Mouse (Mus musculus) limb, embryonic 15.5 days (tissue): ENCODE results near the gene 2510009E07Rik. TPM values are rescaled to one million over a fixed set of nuclear protein-coding genes. Genes with fewer than 3 reads are reported as not detected.

ENCODE experiments used
- ATAC-seq: fragments of 200-750 bp; cut with Nextera tagmentation; 2 replicates; pipeline ENCODE4 v1.8.0; 2017; ENCODE audit warnings: low read depth, moderate TSS enrichment; ENCODE audit not compliant: insufficient number of reproducible peaks, low FRiP score, low TSS enrichment
- H3K27ac ChIP-seq: fragments of 300-500 bp; sonication (generic); 2 replicates; pipeline ENCODE4 v1.5.1; 2015; ENCODE audit warnings: moderate library complexity, mild to moderate bottlenecking, inconsistent platforms
- H3K27me3 ChIP-seq: fragments of 300-500 bp; sonication (generic); 2 replicates; pipeline ENCODE4 v1.6.1; 2015; ENCODE audit warnings: inconsistent platforms
- H3K36me3 ChIP-seq: fragments of 300-500 bp; sonication (generic); 2 replicates; pipeline ENCODE4 v1.6.1; 2015; ENCODE audit warnings: inconsistent platforms
- H3K4me1 ChIP-seq: fragments of 300-500 bp; sonication (generic); 2 replicates; pipeline ENCODE4 v1.6.1; 2015; ENCODE audit warnings: inconsistent platforms
- H3K4me2 ChIP-seq: fragments of 300-500 bp; sonication (generic); 2 replicates; pipeline ENCODE4 v1.6.1; 2015; ENCODE audit warnings: mild to moderate bottlenecking, inconsistent platforms
- H3K4me3 ChIP-seq: fragments of 300-500 bp; sonication (generic); 2 replicates; pipeline ENCODE4 v1.5.1; 2015; ENCODE audit warnings: mild to moderate bottlenecking, inconsistent platforms
- H3K9ac ChIP-seq: fragments of 300-500 bp; sonication (generic); 2 replicates; pipeline ENCODE4 v1.6.1; 2015; ENCODE audit warnings: inconsistent platforms
- H3K9me3 ChIP-seq: fragments of 300-500 bp; sonication (generic); 2 replicates; pipeline ENCODE4 v1.6.1; 2016; ENCODE audit warnings: inconsistent platforms
- WGBS: fragments of 180-500 bp; shearing (Covaris S2); methylation state at CpG from one replicate; pipeline ENCODE4 v1.1.7; 2015; 5-methylcytosine and 5-hydroxymethylcytosine counted together
- polyA plus RNA-seq: library from polyadenylated mRNA; unstranded; fragments of >200 nt; fragmentation: Nextera tagmentation; extraction: Ambion mirVana; gene quantifications from 2 replicates; pipeline ENCODE4 v1.2.1, GENCODE M21; 2015

Gene 2510009E07Rik
- polyA plus RNA-seq, 1 experiment from 2014 or later: 27.3 TPM

DNA sequence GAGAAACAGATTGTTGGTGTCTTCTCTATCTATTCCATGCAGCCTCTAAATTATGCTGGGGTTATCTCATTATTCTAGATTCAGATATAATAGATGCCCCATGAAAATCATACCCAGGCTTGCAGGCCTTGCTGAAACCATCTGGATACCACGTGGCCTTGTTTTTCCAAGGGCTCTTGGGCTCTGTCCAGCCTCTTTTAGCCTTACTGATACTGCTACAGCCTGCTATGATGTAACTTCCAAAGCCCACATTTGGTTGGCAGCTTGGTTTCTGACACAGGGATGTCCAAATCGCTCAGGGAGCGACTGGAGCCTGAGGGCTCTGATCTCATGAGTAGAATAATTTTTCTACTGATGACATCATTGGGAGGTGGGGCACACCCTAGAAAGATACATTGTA, 48.5 kb downstream of the 2510009E07Rik start:
- Histone ChIP-seq H3K4me3 (no peak overlapping the region), H3K9me3 (no peaks in the 10 kb centered on the region), H3K9ac (no peak overlapping the region), H3K36me3 (peaks cover 9% of the 10 kb centered on the region; the same call in 1 of the 2 replicates), H3K27me3 (no peaks in the 10 kb centered on the region), H3K4me2 (no peak overlapping the region), H3K4me1 (peaks cover 22% of the 10 kb centered on the region), H3K27ac (no peak overlapping the region)
- ATAC-seq: no peak
- WGBS: 45% methylated on average over 3 of the region's 3 CpGs

DNA sequence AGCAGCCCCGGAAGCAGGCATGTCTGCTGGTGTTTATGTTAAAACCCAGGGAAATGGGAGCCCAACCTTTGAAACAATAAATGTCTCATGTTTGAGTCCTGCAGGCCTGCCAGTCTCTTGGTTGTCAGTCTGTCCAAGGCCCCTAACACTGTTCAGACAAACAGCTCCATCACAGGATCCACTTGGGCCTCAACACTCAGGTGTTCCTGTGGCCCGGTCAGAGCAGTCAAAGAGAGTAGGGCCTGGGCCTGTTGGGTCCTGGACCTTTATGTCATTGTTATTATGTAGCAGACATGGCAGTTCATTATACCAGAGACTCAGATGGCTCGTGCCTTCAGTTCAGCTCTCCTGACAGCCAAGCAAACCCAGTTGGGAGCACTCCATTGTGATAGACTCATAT, 49.9 kb downstream of the 2510009E07Rik start:
- Histone ChIP-seq H3K9ac (no peak overlapping the region), H3K4me2 (no peak overlapping the region), H3K27me3 (no peaks in the 10 kb centered on the region), H3K4me3 (no peak overlapping the region), H3K27ac (peak overlapping the region; percentile 79; the same call in 1 of the 2 replicates), H3K36me3 (peaks cover 9% of the 10 kb centered on the region; the same call in 1 of the 2 replicates), H3K9me3 (no peaks in the 10 kb centered on the region), H3K4me1 (peaks cover 25% of the 10 kb centered on the region)
- WGBS: 71% methylated on average over 3 of the region's 3 CpGs
- no peak for ATAC-seq

DNA sequence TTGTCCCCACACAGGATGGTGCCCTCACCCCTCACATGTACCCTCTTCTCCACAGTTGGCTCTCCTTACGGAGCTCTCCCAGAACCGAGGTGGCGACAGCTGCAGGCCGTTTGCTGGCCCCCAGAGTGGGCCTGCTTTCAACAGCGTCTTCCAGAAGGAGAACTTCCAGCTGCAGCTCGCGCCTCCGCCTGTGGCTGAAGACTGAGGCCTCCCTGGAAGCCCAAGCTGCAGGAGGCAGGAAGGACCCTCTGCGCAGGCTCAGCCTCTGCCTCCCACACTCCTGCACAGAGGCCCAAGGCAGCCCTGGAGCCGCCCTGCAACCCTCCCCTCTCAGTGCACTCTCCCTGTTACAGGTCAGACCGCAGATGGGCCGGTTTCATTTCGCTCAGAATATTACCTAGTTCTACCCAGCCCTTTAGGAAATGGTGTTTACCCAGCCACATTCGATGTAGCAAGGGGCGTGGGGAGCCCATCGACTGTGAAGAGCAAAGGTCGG, 50.4 kb downstream of the 2510009E07Rik start:
- Histone ChIP-seq H3K9me3 (no peaks in the 10 kb centered on the region), H3K27me3 (no peaks in the 10 kb centered on the region), H3K27ac (peak overlapping the region; percentile 79), H3K4me3 (no peak overlapping the region), H3K4me1 (peaks cover 25% of the 10 kb centered on the region), H3K4me2 (peak overlapping the region; percentile 2; the same call in 1 of the 2 replicates), H3K9ac (0 out of 2 replicates have a peak overlapping the region, but pooled peaks have one; percentile 27), H3K36me3 (peaks cover 7% of the 10 kb centered on the region; the same call in 1 of the 2 replicates)
- WGBS: 37% methylated on average over 17 of the region's 17 CpGs
- peak; percentile 66 for ATAC-seq

- H3K4me1 ChIP-seq: peaks cover 25% of the 10 kb centered on the region
- H3K36me3 ChIP-seq: peaks cover 5% of the 10 kb centered on the region; the same call in 1 of the 2 replicates
- H3K4me3 ChIP-seq: no peak overlapping the region
- no peak; the same call in none of the 2 replicates for ATAC-seq
- H3K9ac ChIP-seq: no peak overlapping the region
- H3K4me2 ChIP-seq: peak overlapping the region; percentile 2; the same call in 1 of the 2 replicates
- no peaks in the 10 kb centered on the region for H3K27me3 ChIP-seq
- WGBS: 60% methylated on average over 2 of the region's 2 CpGs
- H3K27ac ChIP-seq: peak overlapping the region; percentile 79
- H3K9me3 ChIP-seq: no peaks in the 10 kb centered on the region
Measured at GRCm38 (mm10) chr16:21643621-21644041, 50.8 kb downstream of the 2510009E07Rik start.

DNA sequence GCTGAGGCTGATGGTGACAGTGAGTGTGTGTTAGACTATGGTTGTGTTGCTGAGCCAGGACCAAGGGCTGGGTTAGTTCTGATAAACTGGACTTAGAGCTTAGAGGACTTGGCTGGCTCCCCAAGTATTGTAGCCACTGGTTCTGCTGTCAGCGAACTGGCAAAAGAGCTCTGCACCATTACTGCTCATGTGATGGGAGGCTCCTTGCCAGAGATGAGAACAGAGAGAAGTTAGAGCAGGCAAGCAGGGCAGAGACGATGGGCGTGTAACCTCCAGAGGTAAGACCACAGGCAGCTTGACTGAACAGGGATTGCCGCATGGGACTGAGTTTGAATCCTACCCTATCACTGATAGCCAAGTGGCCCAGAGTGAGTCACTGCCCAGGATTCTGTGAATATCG, 51.6 kb downstream of the 2510009E07Rik start:
- Histone ChIP-seq H3K4me1 (peaks cover 25% of the 10 kb centered on the region), H3K4me3 (no peak overlapping the region), H3K4me2 (no peak overlapping the region), H3K36me3 (peaks cover 2% of the 10 kb centered on the region; the same call in 1 of the 2 replicates), H3K9ac (no peak overlapping the region), H3K9me3 (no peaks in the 10 kb centered on the region), H3K27ac (peak overlapping the region; percentile 79; the same call in 1 of the 2 replicates), H3K27me3 (no peaks in the 10 kb centered on the region)
- no peak for ATAC-seq
- WGBS: 93% methylated on average over 5 of the region's 5 CpGs

DNA sequence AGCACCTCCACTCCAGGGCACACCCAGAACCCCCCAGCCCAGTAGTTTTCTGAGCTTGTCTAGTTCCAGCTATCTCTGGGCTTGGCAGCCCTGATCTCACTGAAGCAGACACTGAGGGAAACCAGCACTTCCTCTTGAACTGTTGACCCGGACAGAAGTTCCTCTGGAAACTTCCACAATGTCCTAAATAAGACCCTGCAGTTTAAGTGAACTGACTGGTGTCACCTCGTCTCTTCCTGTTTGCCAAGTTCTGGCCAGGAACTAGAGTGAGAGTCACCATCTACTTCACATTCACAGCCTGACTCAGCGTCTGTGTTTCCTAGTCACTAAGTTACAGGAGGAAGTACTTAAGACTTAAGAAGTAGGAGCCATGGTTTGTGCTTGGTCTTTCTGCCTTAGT, 52.5 kb downstream of the 2510009E07Rik start:
- WGBS: 77% methylated on average over 3 of the region's 3 CpGs
- H3K27ac ChIP-seq: peak overlapping the region; percentile 5; the same call in 1 of the 2 replicates
- ATAC-seq: no peak
- H3K4me1 ChIP-seq: peaks cover 25% of the 10 kb centered on the region
- no peak overlapping the region for H3K4me2 ChIP-seq
- no peaks in the 10 kb centered on the region for H3K9me3 ChIP-seq
- no peak overlapping the region for H3K4me3 ChIP-seq
- H3K27me3 ChIP-seq: no peaks in the 10 kb centered on the region
- no peak overlapping the region for H3K9ac ChIP-seq
- no peaks in the 10 kb centered on the region for H3K36me3 ChIP-seq

DNA sequence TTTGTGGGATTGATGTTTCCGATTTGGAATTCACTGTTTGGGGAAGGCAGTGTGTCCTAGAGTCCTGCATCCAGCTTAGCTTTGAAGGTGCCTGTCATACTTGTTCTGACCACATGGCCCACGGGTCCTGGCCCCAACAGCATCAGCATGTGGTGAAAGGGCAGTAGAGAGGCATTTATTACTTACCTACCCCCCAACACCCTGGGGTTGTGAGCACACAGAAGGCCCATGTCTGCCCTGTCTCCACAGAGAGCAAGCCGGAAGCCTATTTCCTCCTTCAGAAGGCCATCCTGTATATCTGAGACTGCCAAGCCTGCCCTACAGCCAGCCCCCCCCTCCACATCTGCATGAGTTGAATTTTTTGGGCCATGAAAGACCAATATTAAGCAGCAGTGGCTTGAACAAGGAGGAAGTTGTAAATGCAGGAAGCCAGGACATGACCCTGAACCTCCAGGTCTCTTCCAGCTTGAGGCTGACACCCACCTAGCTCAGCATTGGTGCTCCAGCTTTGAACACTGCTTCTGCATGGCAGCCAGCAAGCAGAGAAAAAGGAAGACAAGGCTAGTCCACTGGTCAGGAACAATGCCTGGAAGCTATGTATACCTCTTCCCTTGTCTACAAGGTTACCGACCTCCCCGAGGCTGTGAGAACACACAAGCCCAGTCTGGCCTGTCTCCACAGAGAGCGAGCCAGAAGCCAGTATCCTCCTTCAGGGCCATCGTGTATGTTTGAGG, 53.5 kb downstream of the 2510009E07Rik start:
- no peaks in the 10 kb centered on the region for H3K27me3 ChIP-seq
- H3K4me3 ChIP-seq: no peak overlapping the region
- H3K4me1 ChIP-seq: peaks cover 20% of the 10 kb centered on the region
- 76% methylated on average over 7 of the region's 7 CpGs for WGBS
- H3K9me3 ChIP-seq: no peaks in the 10 kb centered on the region
- no peak overlapping the region for H3K9ac ChIP-seq
- ATAC-seq: no peak
- no peak overlapping the region for H3K27ac ChIP-seq
- no peak overlapping the region for H3K4me2 ChIP-seq
- H3K36me3 ChIP-seq: no peaks in the 10 kb centered on the region

DNA sequence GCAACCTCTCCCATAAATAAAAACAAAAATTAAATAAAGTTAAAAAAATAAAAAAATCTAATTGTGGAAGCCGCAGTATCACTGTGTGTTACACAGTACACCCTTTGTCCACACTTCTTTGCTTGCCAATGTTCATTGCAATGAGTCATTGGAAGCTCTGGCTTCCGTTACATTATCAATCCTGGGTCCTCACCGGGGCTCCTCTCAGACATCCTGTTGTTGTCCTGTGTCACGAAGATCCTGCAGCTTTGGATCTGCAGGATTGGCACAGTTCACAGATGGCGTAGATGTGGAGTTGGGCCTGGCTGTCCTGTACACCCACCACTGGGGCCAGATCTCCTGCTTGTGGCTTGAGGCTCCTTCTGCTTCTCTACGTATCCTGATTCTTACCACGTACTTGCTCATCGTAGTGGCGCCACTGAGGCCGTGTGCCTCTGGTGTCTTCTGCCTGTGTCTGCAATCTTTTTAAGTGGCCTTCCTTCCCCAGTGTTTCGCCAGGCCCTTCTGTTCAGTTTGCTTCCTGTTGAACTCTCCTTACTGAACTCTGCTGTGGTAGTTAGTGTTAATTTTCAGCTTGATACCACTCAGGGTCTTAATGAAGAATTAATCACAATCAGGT, 57.2 kb downstream of the 2510009E07Rik start:
- Histone ChIP-seq H3K9ac (no peak overlapping the region), H3K4me2 (no peak overlapping the region), H3K4me3 (no peak overlapping the region), H3K36me3 (no peaks in the 10 kb centered on the region), H3K27me3 (no peaks in the 10 kb centered on the region), H3K27ac (no peak overlapping the region), H3K4me1 (0 out of 2 replicates have a peak, but pooled peaks cover 3% of the 10 kb centered on the region), H3K9me3 (no peaks in the 10 kb centered on the region)
- 81% methylated on average over 11 of the region's 11 CpGs for WGBS
- no peak for ATAC-seq

DNA sequence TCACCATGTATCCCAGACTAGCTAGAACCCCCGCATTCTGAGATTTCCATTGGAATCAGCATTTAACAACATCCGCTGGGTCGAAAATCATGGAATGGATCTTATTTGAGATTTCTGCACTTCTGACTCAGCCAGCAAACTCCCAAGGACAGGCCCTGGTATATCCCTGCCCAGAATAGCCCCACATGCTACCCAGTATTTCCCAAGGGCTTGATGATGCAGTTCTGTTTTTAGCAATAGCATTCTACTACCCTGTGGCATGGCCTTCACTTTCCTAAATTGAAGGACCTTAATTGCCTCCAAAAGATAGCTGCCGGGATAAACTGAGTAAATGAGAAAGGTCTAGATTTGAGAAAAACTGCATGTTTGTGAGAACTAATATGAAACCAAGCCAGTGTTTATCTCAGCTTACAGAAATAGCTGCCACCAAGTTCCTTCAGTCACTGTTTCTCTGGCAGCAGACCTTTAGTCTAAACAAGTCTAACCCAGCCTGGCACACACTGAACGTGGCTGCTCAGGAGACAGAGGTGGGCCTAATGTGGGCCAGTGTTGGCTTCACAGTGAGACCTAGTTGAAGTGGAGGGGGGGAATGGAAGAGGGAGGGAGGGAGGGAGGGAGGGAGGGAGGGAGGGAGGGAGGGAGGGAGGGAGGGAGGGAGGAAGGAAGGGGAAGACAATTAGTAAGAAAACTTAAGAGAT, 58.2 kb downstream of the 2510009E07Rik start:
- H3K27me3 ChIP-seq: no peaks in the 10 kb centered on the region
- H3K36me3 ChIP-seq: no peaks in the 10 kb centered on the region
- 0 out of 2 replicates have a peak, but pooled peaks cover 3% of the 10 kb centered on the region for H3K4me1 ChIP-seq
- 79% methylated on average over 5 of the region's 5 CpGs for WGBS
- H3K9ac ChIP-seq: no peak overlapping the region
- H3K27ac ChIP-seq: no peak overlapping the region
- no peak overlapping the region for H3K4me3 ChIP-seq
- ATAC-seq: no peak
- no peaks in the 10 kb centered on the region for H3K9me3 ChIP-seq
- no peak overlapping the region for H3K4me2 ChIP-seq

DNA sequence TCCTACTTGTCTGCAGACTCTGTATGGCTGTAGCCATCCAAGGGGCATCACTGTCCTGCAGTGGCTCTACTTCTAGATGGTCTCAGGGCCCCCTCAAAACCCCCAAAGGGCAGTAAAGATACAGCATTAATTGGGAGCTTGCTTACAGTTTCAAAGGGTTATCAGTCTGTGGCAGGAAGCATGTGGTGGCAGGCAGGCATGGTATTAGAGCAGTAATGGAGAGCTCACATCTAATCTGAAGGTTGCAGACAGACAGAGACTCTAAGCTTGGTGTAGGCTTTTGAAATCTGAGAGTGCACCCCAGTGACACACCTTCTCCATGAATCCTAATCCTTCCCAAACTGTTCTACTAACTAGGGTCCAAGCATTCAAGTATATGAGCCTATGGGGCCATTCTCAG, 60.0 kb downstream of the 2510009E07Rik start:
- Histone ChIP-seq H3K27me3 (no peaks in the 10 kb centered on the region), H3K9me3 (no peaks in the 10 kb centered on the region), H3K36me3 (no peaks in the 10 kb centered on the region), H3K9ac (no peak overlapping the region), H3K4me3 (no peak overlapping the region), H3K4me2 (no peak overlapping the region), H3K4me1 (no peaks in the 10 kb centered on the region), H3K27ac (no peak overlapping the region)
- ATAC-seq: no peak

- Histone ChIP-seq H3K4me3 (no peak overlapping the region), H3K27me3 (no peaks in the 10 kb centered on the region), H3K4me1 (peaks cover 5% of the 10 kb centered on the region; the same call in 1 of the 2 replicates), H3K4me2 (no peak overlapping the region), H3K36me3 (no peaks in the 10 kb centered on the region), H3K9me3 (no peaks in the 10 kb centered on the region), H3K9ac (no peak overlapping the region), H3K27ac (no peak overlapping the region)
- ATAC-seq: no peak
- WGBS: 62% methylated on average over 4 of the region's 4 CpGs
Measured at GRCm38 (mm10) chr16:21631815-21632222, 62.6 kb downstream of the 2510009E07Rik start.
